In the genomic region with DNA sequence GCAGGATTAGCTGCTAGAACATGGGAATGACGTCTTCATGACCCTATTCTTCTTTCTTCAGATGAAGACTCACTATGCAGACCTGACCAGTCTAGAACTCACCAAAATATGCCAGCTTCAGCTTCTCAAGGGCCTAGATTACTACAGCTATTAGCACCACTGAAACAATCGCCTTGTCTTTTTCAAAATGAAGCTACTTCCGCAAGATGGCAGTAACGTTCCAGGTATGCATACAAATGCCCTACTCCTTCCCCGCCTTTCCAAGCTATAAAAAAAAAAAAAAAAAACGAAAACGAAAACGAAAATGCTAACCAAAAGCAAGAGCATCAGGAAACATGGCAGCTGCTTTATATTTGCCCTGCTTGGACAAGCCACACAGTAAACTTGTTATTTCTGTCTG, we compare ENCODE assay signal across 10 mouse cellular contexts.
DNase-seq lines count a peak whose midpoint lies in the region; ATAC-seq lines count a peak whose summit lies in the region.
"Had no signal": no experiment of that assay in that cellular context is flagged by ENCODE, and none has a peak within 500 bp of the region (broad histone marks: within the 10 kb centered on the region; RNA-seq: fewer than 3 reads in every experiment).

No protein-coding gene starts in this region.

- H3K9me3 ChIP-seq in hindbrain, embryonic 14.5 days (ENCODE audit: control insufficient read depth, low read length) = no peaks in the 10 kb centered on the region
- H3K9me3 ChIP-seq in hindbrain, embryonic 10.5 days = no peaks in the 10 kb centered on the region
- H3K9me3 ChIP-seq: embryonic facial prominence, embryonic 15.5 days had no signal

- no peaks in the 10 kb centered on the region for H3K4me1 ChIP-seq in hindbrain, embryonic 14.5 days (replicated peaks; ENCODE audit: control insufficient read depth, insufficient read depth, low read length)
- no peaks in the 10 kb centered on the region for H3K4me1 ChIP-seq in hindbrain, embryonic 10.5 days (replicated peaks)
- H3K4me1 ChIP-seq: embryonic facial prominence, embryonic 15.5 days had no signal

- ATAC-seq in hindbrain, embryonic 14.5 days (ENCODE audit: low FRiP score) = no peak
- ATAC-seq: forebrain, embryonic 16.5 days had no signal

- no peak overlapping the region for H3K9ac ChIP-seq in hindbrain, embryonic 14.5 days
- H3K9ac ChIP-seq: embryonic facial prominence, embryonic 15.5 days had no signal

- H3K36me3 ChIP-seq in hindbrain, embryonic 14.5 days (replicated peaks; ENCODE audit: control insufficient read depth, insufficient read depth) = peaks cover 5% of the 10 kb centered on the region; the same call in 1 of the 2 replicates
- H3K36me3 ChIP-seq in hindbrain, embryonic 10.5 days = peaks cover 24% of the 10 kb centered on the region
- H3K36me3 ChIP-seq: embryonic facial prominence, embryonic 15.5 days had no signal

- DNase-seq in hindbrain, embryonic 14.5 days (ENCODE audit: low spot score) = peak; percentile 57
- DNase-seq in hindbrain, embryonic 10.5 days (ENCODE audit: low spot score) = no peak
- DNase-seq in lung, postnatal 25 days (ENCODE audit: low spot score) = peak; percentile 46
- no peak for DNase-seq in lung, postnatal 10 days
- DNase-seq in ES-CJ7 (ENCODE audit: low read depth, low spot score) (peak; percentile 36), ZHBTc4 (ENCODE audit: low read depth, low spot score) (peak; percentile 44)
- DNase-seq in embryo, embryonic 11 days = no peak
- DNase-seq: gastrocnemius, postnatal 25 days had no signal

- no peak overlapping the region for H3K4me2 ChIP-seq in hindbrain, embryonic 14.5 days (replicated peaks)
- H3K4me2 ChIP-seq: embryonic facial prominence, embryonic 15.5 days had no signal

- H3K27ac ChIP-seq in hindbrain, embryonic 14.5 days = 0 out of 2 replicates have a peak overlapping the region, but pooled peaks have one; percentile 26
- H3K27ac ChIP-seq in hindbrain, embryonic 10.5 days = no peak overlapping the region
- H3K27ac ChIP-seq: embryonic facial prominence, embryonic 15.5 days had no signal

- WGBS in hindbrain, embryonic 14.5 days = 72% methylated on average over 8 of the region's 8 CpGs
- 76% methylated on average over 8 of the region's 8 CpGs for WGBS in hindbrain, embryonic 10.5 days

- no peak overlapping the region for H3K4me3 ChIP-seq in hindbrain, embryonic 14.5 days (replicated peaks; ENCODE audit: low read length)
- no peak overlapping the region for H3K4me3 ChIP-seq in hindbrain, embryonic 10.5 days
- H3K4me3 ChIP-seq: embryonic facial prominence, embryonic 15.5 days had no signal

- no peaks in the 10 kb centered on the region for H3K27me3 ChIP-seq in hindbrain, embryonic 14.5 days (ENCODE audit: control insufficient read depth, insufficient read depth, low read length)
- H3K27me3 ChIP-seq in hindbrain, embryonic 10.5 days (ENCODE audit: insufficient read depth, poor library complexity, severe bottlenecking) = no peaks in the 10 kb centered on the region
- H3K27me3 ChIP-seq: embryonic facial prominence, embryonic 15.5 days had no signal

Comparison
In these comparisons a context has a peak if more than half of its experiments do, and no peak if none do; other contexts are left out.
1. DNase-seq: peak in hindbrain, embryonic 14.5 days (single experiment), lung, postnatal 25 days (single experiment), ES-CJ7 (single experiment) and ZHBTc4 (single experiment); none in hindbrain, embryonic 10.5 days (single experiment), lung, postnatal 10 days (single experiment) and embryo, embryonic 11 days (single experiment).